Mouse (Mus musculus) gastrocnemius, adult 8-10 months (tissue): ENCODE results near the gene Atp5f1. TPM values are rescaled to one million over a fixed set of nuclear protein-coding genes. Genes with fewer than 3 reads are reported as not detected.

Source experiments
- DNase-seq, 2 experiments: peaks; one replicate each; pipeline ENCODE4 v3.0.0; 2022; ENCODE audit warnings: low spot score in 2 of 2
- total RNA-seq, 4 experiments: library from RNA; stranded (reverse); gene quantifications; 2 replicates each; pipeline ENCODE4 v1.2.4; 2022

The Atp5f1 gene
- total RNA-seq, 4 experiments from 2014 or later = 508 to 548 (median 541) TPM

GRCm38 (mm10) chr3:105900716-105901115, 59.2 kb downstream of the Atp5f1 start:
- DNase-seq = no peak

GRCm38 (mm10) chr3:105900266-105900665, 59.6 kb downstream of the Atp5f1 start:
- no peak for DNase-seq

GRCm38 (mm10) chr3:105899394-105900147, 60.3 kb downstream of the Atp5f1 start:
- DNase-seq = peak; percentile 61 to 71

GRCm38 (mm10) chr3:105898861-105899260, 61.0 kb downstream of the Atp5f1 start:
- DNase-seq = no peak

- DNase-seq = peak; percentile 23 to 37
Observed at GRCm38 (mm10) chr3:105898325-105898724, 61.6 kb downstream of the Atp5f1 start.

- no peak for DNase-seq
Observed at GRCm38 (mm10) chr3:105896811-105897210, 63.1 kb downstream of the Atp5f1 start.

- DNase-seq = peak; percentile 76 to 78
Observed at GRCm38 (mm10) chr3:105894601-105895592, 65.0 kb downstream of the Atp5f1 start.

- DNase-seq = peak; percentile 61 to 72
Observed at GRCm38 (mm10) chr3:105893941-105894391, 65.9 kb downstream of the Atp5f1 start.

Other genes with a start within 250 kb of the Atp5f1 start
- gene Rap1a, start 158.8 kb downstream of the Atp5f1 start, total RNA-seq = 10 to 100 TPM; 86.6 to 93.8 (median 92.1) TPM
- under 1 TPM in 1 of 4 experiments, not detected in 3; 0.40 TPM for gene Adora3, start 89.2 kb downstream of the Atp5f1 start, total RNA-seq
- under 1 TPM in 1 of 4 experiments, not detected in 3; 0.31 TPM for gene Tmigd3, start 89.2 kb downstream of the Atp5f1 start, total RNA-seq
- gene I830077J02Rik, start 27.4 kb downstream of the Atp5f1 start, total RNA-seq = under 1 TPM in 2 of 4 experiments, not detected in 2; 0.17 to 0.43 TPM
- 10 to 100 TPM; 30.4 to 36.9 (median 33.5) TPM for gene Wdr77, start 730 bp downstream of the Atp5f1 start, total RNA-seq
- 1 to 10 TPM in 1 of 4 experiments, under 1 TPM in 3; 0.48 to 1.3 (median 0.71) TPM for gene Ovgp1, start 13.6 kb upstream of the Atp5f1 start, total RNA-seq
- under 1 TPM in 2 of 4 experiments, not detected in 2; 0.36 to 0.54 TPM for gene Pifo, start 54.5 kb upstream of the Atp5f1 start, total RNA-seq
- gene Chil5, start 72.7 kb upstream of the Atp5f1 start, total RNA-seq = not detected
- gene Chia1, start 153.1 kb upstream of the Atp5f1 start, total RNA-seq = under 1 TPM; 0.21 to 0.79 (median 0.45) TPM
- not detected for gene Chil3, start 207.5 kb upstream of the Atp5f1 start, total RNA-seq